Mouse (Mus musculus) midbrain, postnatal 0 days (tissue): ENCODE measurements around the gene Atp23. TPM values are rescaled to one million over a fixed set of nuclear protein-coding genes. Genes with fewer than 3 reads are reported as not detected.

Experiments used
- ATAC-seq: fragments of 200-750 bp; cut with Nextera tagmentation; 2 replicates; pipeline ENCODE4 v1.8.0; 2017; ENCODE audit warnings: moderate number of reproducible peaks, mild to moderate bottlenecking, moderate TSS enrichment, moderate library complexity; ENCODE audit not compliant: low FRiP score
- DNase-seq: peaks from one replicate; pipeline ENCODE4 v3.0.0-alpha.2; 2015; ENCODE audit warnings: low spot score
- H3K27ac ChIP-seq: fragments of 300-500 bp; sonication (generic); 2 replicates; pipeline ENCODE4 v1.5.1; 2014; ENCODE audit warnings: low read depth, mild to moderate bottlenecking, low read length, mixed read lengths
- H3K27me3 ChIP-seq: fragments of 300-500 bp; sonication (generic); 2 replicates; pipeline ENCODE4 v1.6.1; 2014; ENCODE audit warnings: low read length, control low read depth, mixed read lengths; ENCODE audit not compliant: insufficient read depth
- H3K36me3 ChIP-seq: fragments of 300-500 bp; sonication (generic); 2 replicates; pipeline ENCODE4 v1.6.1; 2014; ENCODE audit warnings: low read length, control low read depth, mixed read lengths; ENCODE audit not compliant: insufficient read depth
- H3K4me1 ChIP-seq: fragments of 300-500 bp; sonication (generic); 2 replicates; pipeline ENCODE4 v1.6.1; 2014; ENCODE audit warnings: mild to moderate bottlenecking, control low read depth, antibody characterized with exemption, low read length, mixed read lengths; ENCODE audit not compliant: insufficient read depth
- H3K4me2 ChIP-seq: fragments of 300-500 bp; sonication (generic); 2 replicates; pipeline ENCODE4 v1.6.1; 2014; ENCODE audit warnings: low read depth, mild to moderate bottlenecking, low read length, mixed read lengths; ENCODE audit not compliant: poor library complexity, severe bottlenecking
- H3K4me3 ChIP-seq: fragments of 300-500 bp; sonication (generic); 2 replicates; pipeline ENCODE4 v1.5.1; 2014; ENCODE audit warnings: low read depth, mild to moderate bottlenecking, low read length, moderate library complexity
- H3K9ac ChIP-seq: fragments of 300-500 bp; sonication (generic); replicated peaks from 2 replicates; pipeline ENCODE4 v1.6.1; 2014; ENCODE audit warnings: mild to moderate bottlenecking, low read length, moderate library complexity, mixed read lengths; ENCODE audit not compliant: poor library complexity, severe bottlenecking
- H3K9me3 ChIP-seq: fragments of 300-500 bp; sonication (generic); 2 replicates; pipeline ENCODE4 v1.6.1; 2016; ENCODE audit warnings: low read length, control low read depth
- CTCF ChIP-seq: IDR thresholded peaks from 2 replicates; pipeline ENCODE4 v1.5.1; 2016; ENCODE audit warnings: antibody characterized with exemption, mild to moderate bottlenecking
- WGBS: fragments of 180-500 bp; shearing (Covaris S2); extraction: QIAGEN DNeasy Blood & Tissue Kit; methylation state at CpG from one replicate; pipeline ENCODE4 v1.1.7; 2014; 5-methylcytosine and 5-hydroxymethylcytosine counted together
- polyA plus RNA-seq: library from polyadenylated mRNA; unstranded; fragments of >200 nt; fragmentation: Nextera tagmentation; extraction: Ambion mirVana; gene quantifications from 2 replicates; pipeline ENCODE4 v1.2.1, GENCODE M21; 2015
- total RNA-seq: library from RNA; depleted of rRNA; stranded (reverse); fragments of >200 nt; gene quantifications from 2 replicates; pipeline ENCODE4 v1.2.3, GENCODE M21; 2014

The Atp23 gene
- total and polyA plus RNA-seq, 2 experiments from 2014 or later = 17.4 to 18.4 TPM

- no peaks in the 10 kb centered on the region for H3K4me1 ChIP-seq
- peak; percentile 59 for TF ChIP-seq CTCF
- H3K9me3 ChIP-seq = no peaks in the 10 kb centered on the region
- H3K27me3 ChIP-seq = no peaks in the 10 kb centered on the region
- H3K4me3 ChIP-seq = peak overlapping the region; percentile 24; the same call in 1 of the 2 replicates
- no peaks in the 10 kb centered on the region for H3K36me3 ChIP-seq
- ATAC-seq = no peak
- H3K4me2 ChIP-seq = peak overlapping the region; percentile 44; the same call in 1 of the 2 replicates
- DNase-seq = no peak
- WGBS = 71% methylated on average over 8 of the region's 8 CpGs
- H3K9ac ChIP-seq = no peak overlapping the region
- peak overlapping the region; percentile 44; the same call in 1 of the 2 replicates for H3K27ac ChIP-seq
Measured at GRCm38 (mm10) chr10:126905086-126905485, 3.9 kb upstream of the Atp23 start.

- Histone ChIP-seq H3K27ac (no peak overlapping the region), H3K4me1 (no peaks in the 10 kb centered on the region), H3K4me2 (no peak overlapping the region), H3K4me3 (no peak overlapping the region), H3K36me3 (no peaks in the 10 kb centered on the region), H3K9me3 (no peaks in the 10 kb centered on the region), H3K9ac (no peak overlapping the region), H3K27me3 (no peaks in the 10 kb centered on the region)
- ATAC-seq = no peak
- TF ChIP-seq CTCF = no peak
- DNase-seq = no peak
- WGBS = 29% methylated on average over 5 of the region's 5 CpGs
Measured at GRCm38 (mm10) chr10:126904221-126904620, 3.1 kb upstream of the Atp23 start.

- TF ChIP-seq CTCF = peak; percentile 32; the same call in 1 of the 2 replicates
- Histone ChIP-seq H3K9me3 (no peaks in the 10 kb centered on the region), H3K36me3 (0 out of 2 replicates have a peak, but pooled peaks cover 2% of the 10 kb centered on the region), H3K4me1 (no peaks in the 10 kb centered on the region), H3K27me3 (no peaks in the 10 kb centered on the region), H3K9ac (peak overlapping the region; percentile 60), H3K4me2 (peak overlapping the region; percentile 99), H3K27ac (0 out of 2 replicates have a peak overlapping the region, but pooled peaks have one; percentile 43), H3K4me3 (peak overlapping the region; percentile 76)
- no peak for ATAC-seq
- 0% methylated on average over 4 of the region's 4 CpGs for WGBS
- DNase-seq = no peak
Measured at GRCm38 (mm10) chr10:126901488-126901843, 311 bp upstream of the Atp23 start.

- Histone ChIP-seq H3K27me3 (no peaks in the 10 kb centered on the region), H3K27ac (no peak overlapping the region), H3K4me1 (no peaks in the 10 kb centered on the region), H3K4me3 (no peak overlapping the region), H3K9ac (no peak overlapping the region), H3K36me3 (peaks cover 15% of the 10 kb centered on the region), H3K4me2 (no peak overlapping the region), H3K9me3 (no peaks in the 10 kb centered on the region)
- DNase-seq (no peak), ATAC-seq (no peak)
- WGBS = 48% methylated on average over 6 of the region's 6 CpGs
- no peak for TF ChIP-seq CTCF
Measured at GRCm38 (mm10) chr10:126895891-126896290, 5.3 kb downstream of the Atp23 start.

GRCm38 (mm10) chr10:126894061-126894460 lies 7.1 kb downstream of the Atp23 start:
- no peak overlapping the region for H3K27ac ChIP-seq
- ATAC-seq = no peak
- H3K4me1 ChIP-seq = no peaks in the 10 kb centered on the region
- WGBS = 95% methylated on average over 15 of the region's 15 CpGs
- H3K9ac ChIP-seq = no peak overlapping the region
- TF ChIP-seq CTCF = no peak
- H3K4me2 ChIP-seq = no peak overlapping the region
- peaks cover 21% of the 10 kb centered on the region for H3K36me3 ChIP-seq
- H3K9me3 ChIP-seq = no peaks in the 10 kb centered on the region
- no peak overlapping the region for H3K4me3 ChIP-seq
- no peak for DNase-seq
- H3K27me3 ChIP-seq = no peaks in the 10 kb centered on the region

GRCm38 (mm10) chr10:126893145-126893544 lies 8.0 kb downstream of the Atp23 start:
- ATAC-seq (no peak), DNase-seq (no peak)
- Histone ChIP-seq H3K4me1 (no peaks in the 10 kb centered on the region), H3K9ac (no peak overlapping the region), H3K36me3 (peaks cover 23% of the 10 kb centered on the region), H3K9me3 (no peaks in the 10 kb centered on the region), H3K4me3 (no peak overlapping the region), H3K27me3 (no peaks in the 10 kb centered on the region), H3K27ac (no peak overlapping the region), H3K4me2 (no peak overlapping the region)
- no peak for TF ChIP-seq CTCF
- 96% methylated on average over 7 of the region's 7 CpGs for WGBS
